Mouse (Mus musculus): ENCODE data around the gene Lhfpl3.
"Not testable (repeated sequence)": the region's sequence is repeated elsewhere in the genome, so short reads cannot be mapped to it uniquely, and the experiment has no call there.

Lhfpl3 gene

DNA sequence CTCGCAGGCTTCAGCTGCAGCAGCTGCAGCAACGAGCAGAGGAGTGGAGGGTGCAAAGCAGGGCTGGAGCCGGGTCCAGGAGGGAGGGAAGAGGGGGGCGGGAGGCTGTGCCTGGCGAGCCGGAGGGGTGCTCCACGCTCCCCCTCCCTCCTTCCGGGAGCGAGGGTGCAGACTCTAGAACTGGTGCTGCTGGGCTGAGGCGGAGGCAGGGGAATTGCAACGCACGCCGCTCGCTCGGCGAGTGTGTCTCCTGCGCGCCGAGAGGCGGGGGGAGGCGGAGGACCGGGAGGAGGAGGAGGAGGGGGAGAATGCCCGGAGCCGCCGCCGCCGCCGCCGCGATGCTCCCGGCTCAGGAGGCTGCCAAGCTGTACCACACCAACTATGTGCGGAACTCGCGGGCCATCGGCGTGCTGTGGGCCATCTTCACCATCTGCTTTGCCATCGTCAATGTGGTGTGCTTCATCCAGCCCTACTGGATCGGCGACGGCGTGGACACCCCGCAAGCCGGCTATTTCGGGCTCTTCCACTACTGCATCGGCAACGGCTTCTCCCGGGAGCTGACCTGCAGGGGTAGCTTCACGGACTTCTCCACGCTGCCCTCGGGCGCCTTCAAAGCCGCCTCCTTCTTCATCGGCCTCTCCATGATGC is at the start of gene Lhfpl3:
Gene Lhfpl3, plus strand, starts transcription at position 175 of the 648 bp plus-strand sequence.
- peak; percentile 64 for DNase-seq

- not testable (repeated sequence) for DNase-seq
Measured at GRCm38 (mm10) chr5:22706271-22706670, 39.6 kb upstream of the Lhfpl3 start.

DNA sequence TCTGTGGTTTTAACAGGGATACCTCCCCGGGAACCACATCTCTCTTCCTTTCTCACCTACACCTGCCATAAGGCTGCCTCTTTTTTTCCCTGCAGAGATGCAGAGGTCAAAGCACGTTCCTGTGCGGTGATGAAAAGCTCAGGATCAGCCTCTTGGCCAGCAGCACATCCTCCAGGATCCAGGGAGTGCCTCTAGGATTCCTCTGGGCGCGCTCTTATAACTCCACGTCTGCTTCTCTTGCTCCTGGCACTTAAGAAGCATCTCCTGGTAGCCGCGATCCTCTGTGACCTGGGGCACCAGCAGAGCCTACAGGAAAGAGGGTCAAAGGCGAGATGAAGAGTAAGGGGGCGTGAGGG is 352 bp upstream of the Lhfpl3 start:
- DNase-seq = no peak

GRCm38 (mm10) chr5:22746533-22747021 is 718 bp downstream of the Lhfpl3 start:
- DNase-seq = no peak

DNA sequence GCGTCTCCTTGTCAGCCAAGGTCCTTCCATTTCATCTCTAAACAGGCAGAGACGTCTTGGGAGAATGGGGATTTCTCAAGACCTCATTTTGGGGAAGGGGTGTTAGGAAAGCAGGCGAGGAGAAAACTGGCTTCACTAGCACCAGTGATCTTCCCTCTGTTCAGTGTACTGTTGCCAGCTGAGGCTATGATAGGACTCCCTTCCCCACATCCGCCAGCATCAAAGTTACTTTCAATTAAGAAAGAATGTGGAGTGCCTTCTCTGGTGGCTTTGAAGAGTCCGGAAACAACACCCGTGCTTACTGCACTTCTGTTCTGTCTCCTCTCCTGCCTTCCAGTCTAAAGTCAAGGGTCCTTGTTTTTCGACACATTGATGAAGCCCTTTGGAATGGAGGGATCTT is 1.4 kb downstream of the Lhfpl3 start:
- no peak for DNase-seq

DNA sequence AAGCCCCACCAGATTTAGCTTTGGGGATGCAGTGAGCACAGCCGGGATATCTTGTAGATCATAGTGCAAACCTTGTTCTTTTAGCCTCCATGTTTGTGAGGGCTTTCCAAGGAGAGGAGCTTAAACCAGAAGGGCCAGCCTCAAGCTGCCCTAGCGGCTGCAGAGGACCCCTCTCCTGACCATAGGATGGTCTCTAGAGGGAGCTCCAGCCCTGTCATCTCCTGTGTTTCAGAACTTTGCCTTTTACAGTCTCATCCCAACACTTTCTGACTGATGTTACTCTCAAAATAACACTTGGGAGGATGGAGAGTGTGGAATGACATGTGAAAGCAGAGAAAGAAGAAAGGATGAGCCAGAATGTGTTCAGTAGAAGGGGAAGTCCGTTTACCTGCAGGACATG is 11.4 kb downstream of the Lhfpl3 start:
- no peak for DNase-seq

DNA sequence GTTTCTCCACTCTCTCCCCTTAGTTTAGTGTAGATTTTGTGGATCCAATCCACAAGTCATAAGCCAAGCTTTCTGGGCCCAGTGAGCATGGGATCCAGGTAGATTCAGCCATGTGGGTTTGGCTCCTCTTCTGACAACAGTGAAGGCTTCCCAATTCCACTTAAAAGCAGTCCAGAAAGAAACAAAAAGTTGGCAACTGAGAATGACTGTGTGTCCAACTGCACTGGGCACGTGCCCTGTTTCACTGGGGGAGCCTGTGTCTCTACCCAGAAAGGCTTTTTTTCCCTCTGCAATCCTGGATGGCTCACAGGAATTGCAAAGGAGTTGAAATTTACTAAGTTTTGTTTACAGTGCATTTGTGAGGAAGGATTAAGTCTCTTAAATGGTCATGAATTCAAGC is 24.9 kb downstream of the Lhfpl3 start:
- DNase-seq = no peak

DNA sequence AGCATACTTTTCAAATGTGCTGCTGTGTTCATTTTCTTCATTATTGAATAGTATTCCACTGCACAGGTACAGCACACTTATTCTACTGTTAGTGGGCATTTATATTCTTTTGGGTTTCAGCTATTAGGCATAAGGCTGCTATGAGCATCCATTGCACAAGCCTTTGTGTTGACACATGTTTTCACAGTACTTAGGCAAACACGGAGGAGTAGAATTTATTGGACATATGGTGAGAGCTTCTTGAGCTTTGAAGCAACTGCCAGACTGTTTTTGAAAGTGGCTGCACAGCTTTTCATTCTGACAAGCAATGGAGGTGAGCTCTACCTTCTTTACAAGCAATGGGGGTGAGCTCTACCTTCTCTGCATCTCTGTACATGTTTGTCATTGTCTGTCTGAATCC is 49.5 kb downstream of the Lhfpl3 start:
- no peak for DNase-seq

DNA sequence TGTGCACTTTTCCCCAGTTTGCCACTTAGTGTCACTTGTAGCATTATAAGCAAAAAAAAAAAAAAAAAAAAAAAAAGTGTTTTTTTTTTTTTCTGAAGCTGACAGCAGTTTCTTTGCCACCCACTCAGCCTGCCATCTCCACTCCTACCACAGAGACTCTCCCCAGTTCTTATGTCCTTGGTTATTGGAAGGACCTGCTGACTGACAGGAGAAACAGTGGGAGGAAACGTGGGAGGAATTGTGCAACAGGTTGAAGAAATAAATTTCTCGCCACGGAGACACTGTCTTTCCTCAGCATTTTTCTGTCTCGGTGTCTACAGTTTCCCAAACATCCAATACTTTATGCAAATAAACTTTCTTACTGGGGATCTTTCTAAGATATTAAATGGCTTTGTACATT is 67.6 kb downstream of the Lhfpl3 start:
- DNase-seq = no peak

GRCm38 (mm10) chr5:22829822-22830450 is 84.1 kb downstream of the Lhfpl3 start:
- no peak for DNase-seq

GRCm38 (mm10) chr5:22851572-22851971 is 105.7 kb downstream of the Lhfpl3 start:
- DNase-seq = no peak

DNA sequence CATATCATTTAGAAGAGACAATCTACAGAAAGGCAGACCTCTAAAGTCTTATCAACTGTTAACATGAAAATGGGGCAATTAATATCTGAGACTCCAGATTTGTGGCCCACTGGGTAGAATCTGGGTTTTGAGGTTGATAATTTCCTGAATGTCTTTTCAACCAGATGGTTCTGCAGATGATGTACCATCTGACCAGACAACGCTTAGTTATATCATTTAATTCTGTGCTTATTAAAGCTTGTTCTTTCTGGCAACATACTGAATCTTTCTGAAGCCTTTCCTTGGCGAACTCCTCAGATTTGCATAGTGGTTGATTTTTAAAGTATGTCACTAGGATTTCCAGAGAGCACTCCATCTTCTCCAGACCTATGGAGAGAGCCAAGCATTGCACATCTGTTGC is 107.6 kb downstream of the Lhfpl3 start:
- no peak for DNase-seq

DNA sequence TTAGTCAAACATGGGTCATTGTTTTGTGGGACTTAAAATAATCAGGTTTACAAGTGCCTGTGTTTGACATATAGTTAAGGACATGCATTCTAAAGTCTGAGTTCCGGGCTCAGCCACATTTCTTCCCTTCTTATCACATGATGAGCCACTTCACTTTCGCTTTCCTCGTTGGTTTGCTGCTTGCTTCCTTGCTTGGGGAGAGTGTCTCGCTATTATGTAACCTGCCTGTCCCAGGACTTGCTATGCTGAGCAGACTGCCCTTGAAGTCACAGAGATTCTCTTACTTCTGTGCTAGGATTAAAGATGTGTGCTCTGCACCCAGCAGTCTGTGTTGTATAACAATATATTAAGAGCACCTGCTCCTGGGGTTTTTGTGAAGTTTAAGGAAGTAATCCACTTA is 110.6 kb downstream of the Lhfpl3 start:
- no peak for DNase-seq

- no peak for DNase-seq
Measured at GRCm38 (mm10) chr5:22861399-22861798, 115.5 kb downstream of the Lhfpl3 start.

DNA sequence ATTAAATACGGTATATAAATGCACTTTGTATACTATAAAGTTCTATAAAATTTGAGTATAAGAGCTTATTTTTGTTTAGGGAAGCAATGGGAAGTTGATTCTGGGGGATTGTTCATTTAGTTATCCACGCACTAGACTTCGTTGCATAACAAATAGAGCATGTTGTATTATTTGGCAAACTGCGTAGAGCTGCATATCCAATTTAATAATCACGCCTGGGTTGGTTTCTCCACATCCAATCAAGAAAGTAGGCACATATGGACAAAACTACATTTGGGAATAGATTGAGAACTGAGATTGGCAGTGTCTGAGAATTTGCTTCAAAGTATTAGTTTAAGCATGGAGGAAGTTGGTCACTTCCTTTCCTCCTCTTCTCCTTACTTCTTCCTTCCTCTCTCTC is 123.2 kb downstream of the Lhfpl3 start:
- no peak for DNase-seq

GRCm38 (mm10) chr5:22872417-22872816 is 126.6 kb downstream of the Lhfpl3 start:
- no peak for DNase-seq

- peak; percentile 43 for DNase-seq
Measured at GRCm38 (mm10) chr5:22888345-22888744, 142.5 kb downstream of the Lhfpl3 start.

DNA sequence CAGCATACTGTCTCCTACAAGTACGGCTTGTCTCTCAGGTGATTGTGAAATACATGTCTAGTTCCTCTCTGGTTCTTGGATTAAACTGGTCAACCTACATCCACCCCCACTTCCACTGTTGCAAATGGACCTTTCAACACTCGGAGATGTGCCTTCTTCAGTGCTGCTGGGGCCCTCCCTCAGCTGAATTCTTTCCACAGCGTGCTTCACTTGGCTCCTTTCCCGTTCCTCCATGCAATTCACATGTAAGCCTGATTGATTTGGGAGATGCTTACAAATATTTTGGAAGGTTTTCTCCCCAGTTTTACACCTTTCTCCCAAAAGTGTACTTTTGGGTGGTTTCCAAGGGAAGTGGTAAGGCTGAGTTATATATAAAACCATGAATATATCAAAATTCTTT is 143.6 kb downstream of the Lhfpl3 start:
- no peak for DNase-seq

- DNase-seq = no peak
Measured at GRCm38 (mm10) chr5:22897228-22897627, 151.4 kb downstream of the Lhfpl3 start.

DNA sequence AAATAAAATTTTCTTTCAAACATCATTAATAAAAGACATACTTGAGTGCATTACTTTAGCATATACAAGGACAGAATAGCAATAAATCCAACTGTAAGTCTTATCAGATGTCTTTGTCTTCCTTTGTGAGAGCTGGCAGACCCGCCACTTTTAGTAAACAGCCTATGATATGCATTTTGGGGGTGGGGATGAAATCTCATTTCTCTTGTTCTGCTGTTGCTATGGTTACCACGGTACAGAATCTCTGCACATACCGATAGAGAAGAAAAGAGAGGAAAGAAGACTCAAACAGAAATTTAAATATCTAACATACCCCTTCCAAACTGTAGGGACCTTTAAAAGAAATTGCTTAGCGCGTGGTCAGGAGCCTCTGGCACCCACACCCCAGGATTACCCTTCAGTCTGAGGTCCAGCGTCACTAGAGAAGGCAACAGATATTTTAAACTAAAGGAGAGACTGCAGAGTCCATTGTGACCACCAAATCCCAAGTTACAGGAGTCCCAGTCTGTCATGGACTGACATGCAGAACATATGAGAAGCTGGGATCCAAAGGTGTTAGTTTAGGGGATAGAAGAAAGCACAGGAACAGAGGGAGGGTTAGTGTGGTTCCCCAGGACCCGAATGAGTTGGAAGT is 151.9 kb downstream of the Lhfpl3 start:
- DNase-seq = no peak

DNA sequence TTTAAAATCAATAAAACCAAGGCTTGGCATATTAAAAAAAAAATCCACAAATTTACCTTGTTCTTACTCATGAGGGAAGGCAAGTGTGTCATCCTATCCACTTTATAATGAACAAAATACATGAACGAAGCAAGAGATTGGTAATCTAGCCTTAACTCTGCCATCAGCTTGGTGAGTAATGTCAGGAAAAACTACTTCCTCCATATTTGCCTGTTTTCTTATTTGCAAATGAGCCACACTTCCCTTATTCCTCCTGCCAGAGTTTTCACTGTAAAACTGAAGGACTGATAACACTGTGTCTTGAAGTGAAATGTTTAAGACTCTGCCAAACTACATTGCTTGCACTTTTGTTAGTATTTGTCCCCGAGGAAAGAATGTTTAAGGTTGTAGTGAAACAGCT is 152.7 kb downstream of the Lhfpl3 start:
- DNase-seq = no peak

GRCm38 (mm10) chr5:22899913-22900312 is 154.1 kb downstream of the Lhfpl3 start:
- DNase-seq = no peak

GRCm38 (mm10) chr5:22917197-22917596 is 171.3 kb downstream of the Lhfpl3 start:
- DNase-seq = no peak

DNA sequence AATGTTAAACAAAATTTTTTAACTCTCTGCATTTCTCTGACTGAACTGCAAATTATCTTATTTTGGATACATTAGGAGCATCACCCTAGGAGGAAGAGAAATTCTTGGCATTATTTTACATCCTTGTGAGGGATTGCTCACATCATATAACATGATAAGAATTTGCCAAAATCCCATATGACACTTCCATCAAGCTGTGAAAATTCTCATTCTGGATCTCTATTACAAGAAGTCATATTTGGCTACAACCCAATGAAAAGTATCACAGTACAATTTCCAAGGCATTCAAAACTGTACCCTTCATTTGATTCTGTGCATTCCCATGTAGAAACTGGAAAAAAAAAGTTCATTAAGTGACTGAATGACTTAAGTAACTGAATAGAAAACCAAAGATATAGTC is 180.3 kb downstream of the Lhfpl3 start:
- DNase-seq = no peak

Data from right cerebral cortex, postnatal 25 days (tissue).